Mouse (Mus musculus): ENCODE results near the gene F11r.

DNA sequence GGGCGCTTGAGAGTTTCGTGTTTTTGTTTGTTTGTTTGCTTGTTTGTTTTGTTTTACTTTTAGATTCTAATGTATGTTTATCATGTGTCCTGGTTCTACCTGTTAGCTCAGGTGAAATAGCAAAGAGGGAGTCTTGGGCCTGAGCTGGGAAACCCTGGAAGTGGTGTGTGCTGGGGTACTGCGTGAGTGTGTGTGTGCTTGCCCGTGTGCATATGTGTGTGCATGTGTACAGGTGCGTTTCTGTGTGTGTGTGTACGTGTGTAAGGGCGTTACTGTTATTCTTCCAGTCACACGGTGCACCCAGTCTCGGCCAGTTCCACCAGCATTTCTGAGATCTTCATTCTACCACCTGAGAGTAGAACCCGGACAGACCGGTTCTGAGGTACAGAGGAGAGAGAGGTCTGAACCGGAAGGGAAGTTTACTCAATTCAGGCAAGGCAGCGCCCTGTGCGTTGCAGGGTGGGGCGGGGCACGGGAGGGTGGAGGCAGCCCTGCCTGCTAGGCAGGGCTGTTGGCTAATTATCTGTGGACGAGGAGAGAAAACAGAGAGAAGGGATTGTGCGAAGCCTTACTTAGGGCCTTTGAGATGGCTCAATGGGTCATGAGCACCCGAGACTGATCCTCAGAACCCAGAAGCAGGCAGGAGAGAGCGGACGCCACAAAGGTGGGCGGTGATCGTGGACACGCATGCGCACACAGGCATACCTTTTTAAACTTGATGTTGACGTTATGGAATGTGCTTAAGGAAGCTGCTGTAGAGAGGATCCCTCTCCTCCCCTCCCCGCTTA lies 40.6 kb downstream of the F11r start:
- TF ChIP-seq UBTF (IDR thresholded peaks at IDR 0.05; ENCODE audit: low read depth, low read length) (no peak), KAT2A (IDR thresholded peaks at IDR 0.05; ENCODE audit: insufficient replicate concordance, low read length) (no peak), MEF2A (IDR thresholded peaks at IDR 0.05; ENCODE audit: borderline replicate concordance, low read depth, low read length) (no peak), NELFE (IDR thresholded peaks at IDR 0.05; ENCODE audit: low read depth, low read length) (peak; percentile 56), CTCF (conservative IDR thresholded peaks at IDR 0.05 in 1 of 2, IDR thresholded peaks at IDR 0.05 in 1 of 2; ENCODE audit: low read depth in 2 of 2, low read length in 2 of 2) (no peak), EP300 (IDR thresholded peaks at IDR 0.05; ENCODE audit: low read length) (no peak), ETS1 (conservative IDR thresholded peaks at IDR 0.05; ENCODE audit: low read depth, low read length) (no peak), ELF1 (IDR thresholded peaks at IDR 0.05; ENCODE audit: low read depth, low read length) (peak; percentile 43; the same call in 1 of the 2 replicates), HCFC1 (IDR thresholded peaks at IDR 0.05; ENCODE audit: low read depth, low read length) (no peak), USF1 (IDR thresholded peaks at IDR 0.05; ENCODE audit: low read depth, low read length) (no peak)
